Mouse (Mus musculus): Measurements from ENCODE around the gene Gm19402.
"Not testable (repeated sequence)": the region's sequence is repeated elsewhere in the genome, so short reads cannot be mapped to it uniquely, and the experiment has no call there.

The Gm19402 gene

GRCm38 (mm10) chr10:77690356-77690807 is at the start of gene Gm19402:
Gm19402 (minus strand) TSS chr10:77690757.
- DNase-seq, result not testable (repeated sequence)

GRCm38 (mm10) chr10:77738929-77739328 is 48.4 kb upstream of the Gm19402 start:
- no peak for DNase-seq

GRCm38 (mm10) chr10:77735928-77736327 is 45.4 kb upstream of the Gm19402 start:
- DNase-seq, result no peak

GRCm38 (mm10) chr10:77729241-77729640 is 38.7 kb upstream of the Gm19402 start:
- DNase-seq, result no peak

- no peak for DNase-seq
These were observed 37.7 kb upstream of the Gm19402 start for GRCm38 (mm10) chr10:77728280-77728679.

GRCm38 (mm10) chr10:77726186-77726585 is 35.6 kb upstream of the Gm19402 start, which contains the start of gene Gm10100:
Gm10100 (plus strand) TSS chr10:77726486.
- DNase-seq, result no peak

GRCm38 (mm10) chr10:77724855-77725254 is 34.3 kb upstream of the Gm19402 start:
- DNase-seq, result no peak

- DNase-seq, result not testable (repeated sequence)
These were observed 29.7 kb upstream of the Gm19402 start, which contains the start of gene Krtap12-1 for GRCm38 (mm10) chr10:77720299-77720698. Krtap12-1 (plus strand) TSS chr10:77720599.

- DNase-seq, result no peak
These were observed 24.9 kb upstream of the Gm19402 start, which contains the start of gene Gm10142 for GRCm38 (mm10) chr10:77715507-77715906. Gm10142 (plus strand) TSS chr10:77715807.

- no peak for DNase-seq
These were observed 23.2 kb upstream of the Gm19402 start for GRCm38 (mm10) chr10:77713734-77714133.

GRCm38 (mm10) chr10:77711157-77711556 is 20.6 kb upstream of the Gm19402 start, which contains the start of gene Gm10024:
Gm10024 (plus strand) TSS chr10:77711457.
- not testable (repeated sequence) for DNase-seq

GRCm38 (mm10) chr10:77709831-77710230 is 19.3 kb upstream of the Gm19402 start:
- no peak for DNase-seq

- no peak for DNase-seq
These were observed 15.8 kb upstream of the Gm19402 start, which contains the start of gene Gm10272 for GRCm38 (mm10) chr10:77706326-77706725. Gm10272 (plus strand) TSS chr10:77706626.

GRCm38 (mm10) chr10:77697133-77697532 is 6.6 kb upstream of the Gm19402 start, which contains the start of gene Gm9508:
Gm9508 (minus strand) TSS chr10:77697233.
- DNase-seq, result no peak

- no peak for DNase-seq
These were observed 3.5 kb downstream of the Gm19402 start for GRCm38 (mm10) chr10:77687021-77687420.

- no peak for DNase-seq
These were observed 4.5 kb downstream of the Gm19402 start, which contains the start of gene Tspear for GRCm38 (mm10) chr10:77685895-77686664. Tspear (plus strand) TSS chr10:77686569.

GRCm38 (mm10) chr10:77684181-77684580 is 6.4 kb downstream of the Gm19402 start:
- no peak for DNase-seq

- no peak for DNase-seq
These were observed 7.6 kb downstream of the Gm19402 start for GRCm38 (mm10) chr10:77682994-77683393.

- DNase-seq, result no peak
These were observed 13.0 kb downstream of the Gm19402 start for GRCm38 (mm10) chr10:77677562-77677961.

- no peak for DNase-seq
These were observed 16.8 kb downstream of the Gm19402 start for GRCm38 (mm10) chr10:77673765-77674164.

- DNase-seq, result no peak
These were observed 19.0 kb downstream of the Gm19402 start for GRCm38 (mm10) chr10:77671519-77671918.

GRCm38 (mm10) chr10:77670710-77671109 is 19.8 kb downstream of the Gm19402 start:
- no peak for DNase-seq

- DNase-seq, result no peak
These were observed 23.2 kb downstream of the Gm19402 start for GRCm38 (mm10) chr10:77667402-77667801.

GRCm38 (mm10) chr10:77666342-77666741 is 24.2 kb downstream of the Gm19402 start:
- no peak for DNase-seq

Data from kidney, adult 11 months (tissue).